Mouse (Mus musculus): ENCODE measurements at regions not wholly inside any gene's neighbourhood (a gene's known extent, or its start where the extent isn't known, plus 50 kb on each side); places are given as distances from the start of the nearest gene placed in this dataset.

DNA sequence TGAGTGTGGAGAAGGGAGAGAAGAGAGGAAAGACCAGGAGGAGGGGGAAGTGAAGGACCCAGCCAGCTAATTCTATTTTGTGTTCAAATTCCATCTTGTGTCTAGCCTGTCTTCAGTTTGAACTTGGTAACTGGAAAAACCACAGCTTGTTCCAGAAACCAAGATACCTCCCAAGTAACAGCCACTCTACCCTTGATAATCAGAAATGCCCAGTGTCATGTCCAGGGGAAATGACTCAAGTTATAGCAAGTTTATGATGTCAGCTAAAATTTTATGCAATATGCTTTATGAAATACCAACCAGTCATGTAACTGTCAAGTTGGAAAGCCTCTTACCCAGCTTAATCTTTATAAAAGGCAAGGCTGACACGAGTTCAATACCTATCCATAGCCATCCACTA, 137.4 kb upstream of the Thpo start:
- TF ChIP-seq CTCF (IDR thresholded peaks at IDR 0.05; ENCODE audit: low read depth, low read length) (no peak), POLR2A (IDR thresholded peaks at IDR 0.05; ENCODE audit: insufficient read depth, low read length) (no peak), EP300 (IDR thresholded peaks at IDR 0.05; ENCODE audit: insufficient read depth, low read depth, low read length) (no peak)

Measured in ES-Bruce4 (cell line).